Mouse (Mus musculus): ENCODE data around the gene Hk1. TPM values are rescaled to one million over a fixed set of nuclear protein-coding genes. Genes with fewer than 3 reads are reported as not detected.

Hk1 gene
- polyA plus RNA-seq, 1 experiment, result 10.0 TPM

DNA sequence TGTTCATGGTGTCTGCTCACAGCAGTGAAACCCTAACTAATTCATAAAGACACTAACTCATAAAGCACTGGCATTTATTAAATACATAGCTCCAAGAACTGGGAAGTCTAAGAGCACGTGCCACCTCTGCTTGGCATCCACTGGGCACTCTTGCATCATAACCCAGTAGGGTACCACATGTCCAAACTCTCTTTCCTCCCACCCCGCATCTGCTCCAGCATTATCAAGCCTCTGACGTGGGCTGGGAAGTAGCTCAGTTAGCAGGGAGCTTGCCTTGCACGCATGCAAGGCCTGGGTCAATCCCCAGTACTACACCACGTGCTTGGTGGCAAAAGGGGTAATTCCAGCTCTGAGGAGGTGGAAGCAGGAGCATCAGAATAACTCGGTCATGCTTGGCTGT is 143.5 kb downstream of the Hk1 start:
- Histone ChIP-seq H3K27me3 (ENCODE audit: control insufficient read depth, insufficient read depth, low read length) (no peaks in the 10 kb centered on the region), H3K36me3 (ENCODE audit: control insufficient read depth, insufficient read depth, low read length) (no peaks in the 10 kb centered on the region), H3K27ac (ENCODE audit: insufficient read depth, low read depth, low read length) (no peak overlapping the region), H3K4me3 (ENCODE audit: low read depth, low read length) (no peak overlapping the region), H3K4me1 (ENCODE audit: control insufficient read depth, insufficient read depth, insufficient read length, low read length) (peaks cover 9% of the 10 kb centered on the region; the same call in 1 of the 2 replicates)
- TF ChIP-seq POLR2A (IDR thresholded peaks at IDR 0.05; ENCODE audit: low read depth, low read length), result no peak
- TF ChIP-seq CTCF (IDR thresholded peaks at IDR 0.05; ENCODE audit: extremely low read depth, insufficient read length, insufficient replicate concordance, low read depth, low read length), result no peak
- WGBS, result 91% methylated on average over 6 of the region's 6 CpGs

DNA sequence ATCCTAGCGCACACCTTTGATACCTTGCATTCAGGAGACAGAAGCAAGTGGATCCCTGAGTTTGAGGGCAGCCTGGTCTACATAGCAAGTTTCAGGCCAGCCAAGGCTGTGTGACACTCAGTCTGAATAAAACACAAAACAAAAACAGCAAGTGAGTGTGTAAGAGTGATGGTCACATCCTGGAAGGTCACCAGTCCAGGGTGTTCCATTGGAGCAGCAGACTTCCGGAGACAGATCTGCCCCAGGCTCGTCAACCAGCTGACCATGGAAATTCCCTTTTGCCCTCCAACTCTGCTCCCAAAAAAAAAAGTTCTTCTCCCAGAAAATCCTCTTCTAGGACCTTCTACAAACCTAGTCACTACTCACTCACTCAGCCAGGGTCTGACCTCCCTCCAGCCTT is 147.9 kb downstream of the Hk1 start:
- Histone ChIP-seq H3K36me3 (ENCODE audit: control insufficient read depth, insufficient read depth, low read length) (no peaks in the 10 kb centered on the region), H3K27ac (ENCODE audit: insufficient read depth, low read depth, low read length) (peak overlapping the region; percentile 17; the same call in 1 of the 2 replicates), H3K4me1 (ENCODE audit: control insufficient read depth, insufficient read depth, insufficient read length, low read length) (peaks cover 14% of the 10 kb centered on the region), H3K4me3 (ENCODE audit: low read depth, low read length) (no peak overlapping the region), H3K27me3 (ENCODE audit: control insufficient read depth, insufficient read depth, low read length) (no peaks in the 10 kb centered on the region)
- no peak for TF ChIP-seq CTCF (IDR thresholded peaks at IDR 0.05; ENCODE audit: extremely low read depth, insufficient read length, insufficient replicate concordance, low read depth, low read length)
- no peak for TF ChIP-seq POLR2A (IDR thresholded peaks at IDR 0.05; ENCODE audit: low read depth, low read length)
- whole genome bisulfite sequencing, result 91% methylated on average over 3 of the region's 3 CpGs

DNA sequence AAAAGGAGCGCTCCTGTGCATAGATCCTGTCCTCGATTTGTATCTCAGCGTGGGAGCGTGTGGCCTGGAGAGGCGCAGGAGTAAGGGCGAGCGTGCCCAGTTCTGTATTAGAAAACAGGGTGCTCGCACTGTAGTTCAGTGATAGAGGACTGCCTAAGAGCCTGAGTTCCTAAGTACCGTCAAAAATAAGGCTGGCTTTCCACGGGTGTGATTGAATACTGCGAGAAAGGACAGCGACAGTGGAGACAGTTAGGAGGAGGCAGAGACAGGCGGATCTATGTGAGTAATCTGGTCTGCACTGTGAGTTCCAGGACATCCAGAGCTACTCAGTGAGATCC is 148.3 kb downstream of the Hk1 start:
- TF ChIP-seq POLR2A (IDR thresholded peaks at IDR 0.05; ENCODE audit: low read depth, low read length), result no peak
- no peak for TF ChIP-seq CTCF (IDR thresholded peaks at IDR 0.05; ENCODE audit: extremely low read depth, insufficient read length, insufficient replicate concordance, low read depth, low read length)
- H3K36me3 ChIP-seq (ENCODE audit: control insufficient read depth, insufficient read depth, low read length), result no peaks in the 10 kb centered on the region
- peaks cover 16% of the 10 kb centered on the region for H3K4me1 ChIP-seq (ENCODE audit: control insufficient read depth, insufficient read depth, insufficient read length, low read length)
- no peaks in the 10 kb centered on the region for H3K27me3 ChIP-seq (ENCODE audit: control insufficient read depth, insufficient read depth, low read length)
- peak overlapping the region; percentile 17; the same call in 1 of the 2 replicates for H3K27ac ChIP-seq (ENCODE audit: insufficient read depth, low read depth, low read length)
- peak overlapping the region; percentile 90 for H3K4me3 ChIP-seq (ENCODE audit: low read depth, low read length)
- WGBS, result 3% methylated on average over 13 of the region's 13 CpGs

DNA sequence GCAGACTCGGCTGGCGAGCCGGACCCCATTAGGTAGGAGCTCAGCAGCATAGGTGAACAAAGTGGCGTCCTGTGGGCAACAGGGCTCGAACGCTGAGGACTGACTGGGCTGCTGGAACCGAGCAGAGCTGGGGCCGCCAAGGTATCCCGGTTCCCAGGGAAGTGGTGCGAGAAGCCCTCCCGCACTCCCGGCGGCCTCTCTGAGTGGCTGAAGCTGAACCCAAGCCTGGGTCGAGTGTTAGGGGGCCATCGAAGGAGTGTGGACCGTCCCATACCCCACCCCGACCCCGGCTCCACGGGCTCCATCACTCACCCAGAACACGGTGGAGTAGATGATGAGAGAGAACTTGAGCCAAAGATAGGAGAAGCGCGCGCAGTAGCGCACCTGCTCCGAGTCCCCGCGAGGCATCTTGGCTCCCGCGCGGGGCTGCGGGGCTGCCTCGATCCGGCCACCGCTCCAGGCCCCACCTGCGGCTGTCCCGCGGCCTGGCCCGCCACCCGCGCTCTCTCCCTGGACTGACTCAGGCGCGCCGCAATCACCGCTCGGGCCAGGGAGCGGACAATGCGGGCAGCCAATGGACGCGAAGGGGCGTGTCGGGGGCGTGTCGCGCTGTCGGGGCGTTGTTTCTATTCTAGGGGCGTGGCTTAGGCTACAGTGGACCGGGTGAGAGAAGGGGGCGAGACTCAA is 148.9 kb downstream of the Hk1 start, which contains the start of gene Tspan15:
Gene Tspan15 (minus strand): TSS at position 544 of the 687 bp plus-strand sequence.
- under 1% methylated on average over 59 of the region's 59 CpGs for WGBS
- Histone ChIP-seq H3K36me3 (ENCODE audit: control insufficient read depth, insufficient read depth, low read length) (no peaks in the 10 kb centered on the region), H3K27ac (ENCODE audit: insufficient read depth, low read depth, low read length) (peak within 1 kb of the TSS; percentile 83), H3K27me3 (ENCODE audit: control insufficient read depth, insufficient read depth, low read length) (no peaks in the 10 kb centered on the region), H3K4me3 (ENCODE audit: low read depth, low read length) (peak within 1 kb of the TSS; percentile 90), H3K4me1 (ENCODE audit: control insufficient read depth, insufficient read depth, insufficient read length, low read length) (peaks cover 16% of the 10 kb centered on the region)
- TF ChIP-seq POLR2A (IDR thresholded peaks at IDR 0.05; ENCODE audit: low read depth, low read length) (peak; percentile 97), CTCF (IDR thresholded peaks at IDR 0.05; ENCODE audit: extremely low read depth, insufficient read length, insufficient replicate concordance, low read depth, low read length) (no peak)

DNA sequence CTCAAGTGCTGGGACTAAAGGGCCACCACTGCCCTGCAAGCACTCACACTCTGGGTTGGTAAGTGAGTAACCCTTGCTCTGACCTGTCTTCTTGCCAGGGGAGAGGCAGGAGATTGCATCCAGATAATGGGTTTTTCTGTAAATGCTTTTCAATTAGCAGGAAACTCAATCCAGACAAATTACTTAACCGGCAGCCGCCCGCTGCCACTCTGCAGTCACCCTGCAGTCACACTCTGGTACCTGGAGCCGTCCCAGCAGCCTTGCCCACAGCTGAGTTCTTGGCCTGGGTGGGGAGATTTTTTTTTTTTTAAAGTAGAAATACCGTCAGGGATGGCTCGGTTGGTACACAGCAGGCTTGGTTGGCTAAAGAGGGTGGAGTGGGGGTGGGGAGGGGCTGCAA is 151.6 kb downstream of the Hk1 start:
- no peak; the same call in 1 of the 2 replicates for TF ChIP-seq POLR2A (IDR thresholded peaks at IDR 0.05; ENCODE audit: low read depth, low read length)
- TF ChIP-seq CTCF (IDR thresholded peaks at IDR 0.05; ENCODE audit: extremely low read depth, insufficient read length, insufficient replicate concordance, low read depth, low read length), result no peak
- no peaks in the 10 kb centered on the region for H3K27me3 ChIP-seq (ENCODE audit: control insufficient read depth, insufficient read depth, low read length)
- no peaks in the 10 kb centered on the region for H3K36me3 ChIP-seq (ENCODE audit: control insufficient read depth, insufficient read depth, low read length)
- H3K27ac ChIP-seq (ENCODE audit: insufficient read depth, low read depth, low read length), result peak overlapping the region; percentile 29; the same call in 1 of the 2 replicates
- WGBS, result 28% methylated on average over 6 of the region's 6 CpGs
- H3K4me1 ChIP-seq (ENCODE audit: control insufficient read depth, insufficient read depth, insufficient read length, low read length), result peaks cover 30% of the 10 kb centered on the region
- H3K4me3 ChIP-seq (ENCODE audit: low read depth, low read length), result peak overlapping the region; percentile 49

DNA sequence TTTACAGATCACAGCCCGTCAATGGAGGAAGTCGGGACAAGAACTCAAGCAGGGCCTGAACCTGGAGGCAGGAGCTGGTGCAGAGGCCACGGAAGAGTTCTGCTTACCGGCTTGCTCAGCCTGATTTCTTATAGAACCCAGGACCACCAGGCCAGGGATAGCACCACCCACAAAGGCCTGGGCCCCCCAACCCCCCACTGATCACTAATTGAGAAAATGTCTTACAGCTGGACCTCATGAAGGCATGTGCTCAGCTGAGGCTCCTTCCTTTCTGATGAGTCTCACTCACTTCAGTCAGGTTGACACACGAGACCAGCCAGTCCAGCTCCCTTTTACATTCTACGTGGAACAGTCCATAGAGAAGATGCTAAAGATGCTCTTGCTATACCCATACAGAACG is 153.9 kb downstream of the Hk1 start:
- Histone ChIP-seq H3K36me3 (ENCODE audit: control insufficient read depth, insufficient read depth, low read length) (no peaks in the 10 kb centered on the region), H3K4me3 (ENCODE audit: low read depth, low read length) (no peak overlapping the region), H3K27ac (ENCODE audit: insufficient read depth, low read depth, low read length) (no peak overlapping the region), H3K27me3 (ENCODE audit: control insufficient read depth, insufficient read depth, low read length) (no peaks in the 10 kb centered on the region), H3K4me1 (ENCODE audit: control insufficient read depth, insufficient read depth, insufficient read length, low read length) (peaks cover 25% of the 10 kb centered on the region)
- TF ChIP-seq CTCF (IDR thresholded peaks at IDR 0.05; ENCODE audit: extremely low read depth, insufficient read length, insufficient replicate concordance, low read depth, low read length), result no peak
- TF ChIP-seq POLR2A (IDR thresholded peaks at IDR 0.05; ENCODE audit: low read depth, low read length), result no peak
- WGBS, result 80% methylated on average over 7 of the region's 7 CpGs

DNA sequence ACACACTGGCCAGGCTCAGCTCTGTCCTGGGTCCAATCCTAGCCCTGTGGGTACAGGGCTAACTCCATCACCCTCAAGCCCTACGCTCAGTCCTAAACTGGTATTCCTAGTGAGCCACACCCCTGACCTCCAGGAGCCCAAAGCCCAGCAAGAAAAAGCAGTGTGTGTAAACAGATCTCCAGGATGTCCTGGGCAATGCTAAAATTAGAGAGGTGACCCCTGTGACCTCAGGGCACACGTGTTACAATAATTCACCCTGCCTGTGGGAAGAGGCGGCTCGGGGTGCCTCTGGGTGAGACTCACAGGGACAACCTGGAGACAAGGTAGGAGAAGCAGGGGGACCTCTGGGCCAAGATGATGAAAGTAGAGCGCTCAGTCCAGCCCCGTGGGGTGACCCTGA is 155.5 kb downstream of the Hk1 start:
- Histone ChIP-seq H3K27me3 (ENCODE audit: control insufficient read depth, insufficient read depth, low read length) (no peaks in the 10 kb centered on the region), H3K4me3 (ENCODE audit: low read depth, low read length) (no peak overlapping the region), H3K36me3 (ENCODE audit: control insufficient read depth, insufficient read depth, low read length) (no peaks in the 10 kb centered on the region), H3K27ac (ENCODE audit: insufficient read depth, low read depth, low read length) (0 out of 2 replicates have a peak overlapping the region, but pooled peaks have one; percentile 20), H3K4me1 (ENCODE audit: control insufficient read depth, insufficient read depth, insufficient read length, low read length) (peaks cover 40% of the 10 kb centered on the region)
- 47% methylated on average over 6 of the region's 6 CpGs for WGBS
- no peak for TF ChIP-seq POLR2A (IDR thresholded peaks at IDR 0.05; ENCODE audit: low read depth, low read length)

Measured in small intestine, adult 2 months (tissue).